Mouse (Mus musculus) liver, adult 2 months (tissue): ENCODE data around the gene Tars. TPM values are rescaled to one million over a fixed set of nuclear protein-coding genes. Genes with fewer than 3 reads are reported as not detected.

Experiments used
- DNase-seq: peaks from one replicate; pipeline ENCODE4 v3.0.0-alpha.2; 2011; ENCODE audit warnings: low read depth, low spot score; ENCODE audit errors: extremely low read depth
- H3K27ac ChIP-seq: fragments of 200-500 bp; replicated peaks from 2 replicates; pipeline ENCODE4 v1.5.1; 2012; ENCODE audit warnings: low read depth, mild to moderate bottlenecking, control low read depth, inconsistent platforms, low read length; ENCODE audit not compliant: insufficient read depth
- H3K27me3 ChIP-seq: fragments of 200-500 bp; 2 replicates; pipeline ENCODE4 v1.6.1; 2012; ENCODE audit warnings: mild to moderate bottlenecking, moderate library complexity, low read length, inconsistent platforms; ENCODE audit not compliant: control insufficient read depth, insufficient read depth
- H3K36me3 ChIP-seq: fragments of 200-500 bp; 2 replicates; pipeline ENCODE4 v1.6.1; 2012; ENCODE audit warnings: low read length, inconsistent platforms; ENCODE audit not compliant: control insufficient read depth, insufficient read depth
- H3K4me1 ChIP-seq: fragments of 200-500 bp; 2 replicates; pipeline ENCODE4 v1.6.1; 2011; ENCODE audit warnings: low read length; ENCODE audit not compliant: control insufficient read depth, insufficient read depth
- H3K4me3 ChIP-seq: fragments of 200-500 bp; 2 replicates; pipeline ENCODE4 v1.5.1; 2011; ENCODE audit warnings: low read depth, mild to moderate bottlenecking, control low read depth, low read length, moderate library complexity; ENCODE audit not compliant: insufficient read depth
- H3K79me2 ChIP-seq: fragments of 200-500 bp; 2 replicates; pipeline ENCODE4 v1.6.1; 2012; ENCODE audit warnings: inconsistent platforms, mild to moderate bottlenecking, low read length, moderate library complexity; ENCODE audit not compliant: control insufficient read depth, insufficient read depth
- H3K9ac ChIP-seq: fragments of 200-500 bp; 2 replicates; pipeline ENCODE4 v1.6.1; 2012; ENCODE audit warnings: low read depth, mild to moderate bottlenecking, control low read depth, inconsistent platforms, low read length
- CTCF ChIP-seq: fragments of 200-500 bp; IDR thresholded peaks from 2 replicates; pipeline ENCODE4 v1.5.1; 2011; ENCODE audit warnings: low read depth, low read length, control low read depth
- POLR2A ChIP-seq: fragments of 200-500 bp; IDR thresholded peaks from 2 replicates; pipeline ENCODE4 v1.6.1; 2011; ENCODE audit warnings: low read length, control low read depth; ENCODE audit not compliant: insufficient read depth; ENCODE audit errors: extremely low read depth
- WGBS: fragments of 180-500 bp; shearing (Covaris S2); methylation state at CpG from one replicate; pipeline ENCODE4 v1.1.7; 2018; 5-methylcytosine and 5-hydroxymethylcytosine counted together
- polyA plus RNA-seq: library from polyadenylated mRNA; depleted of rRNA; stranded (reverse); fragments of >200 nt; gene quantifications from 2 replicates; pipeline ENCODE4 v1.2.3, GENCODE M21; 2012
- total RNA-seq: library from RNA; depleted of rRNA; stranded (reverse); fragments of >200 nt; gene quantifications from 2 replicates; pipeline ENCODE4 v1.2.3, GENCODE M21; 2014

Tars gene
- total and polyA plus RNA-seq, 2 experiments = 40.9 to 49.4 TPM

GRCm38 (mm10) chr15:11411846-11412245 is 12.4 kb upstream of the Tars start:
- 74% methylated on average over 7 of the region's 7 CpGs for WGBS

GRCm38 (mm10) chr15:11408155-11408826 is 8.8 kb upstream of the Tars start:
- no peak overlapping the region for H3K9ac ChIP-seq
- H3K27ac ChIP-seq = no peak overlapping the region
- TF ChIP-seq CTCF (peak; percentile 40; the same call in 1 of the 2 replicates), POLR2A (no peak)
- WGBS = 36% methylated on average over 7 of the region's 7 CpGs
- H3K27me3 ChIP-seq = no peaks in the 10 kb centered on the region
- H3K4me1 ChIP-seq = no peaks in the 10 kb centered on the region; the same call in 1 of the 2 replicates
- H3K4me3 ChIP-seq = no peak overlapping the region
- peak; percentile 38 for DNase-seq
- H3K36me3 ChIP-seq = no peaks in the 10 kb centered on the region
- no peaks in the 10 kb centered on the region for H3K79me2 ChIP-seq

More at GRCm38 (mm10) chr15:11411846-11412245, 12.4 kb upstream of the Tars start:
- H3K9ac ChIP-seq = no peak overlapping the region
- DNase-seq = no peak
- no peaks in the 10 kb centered on the region for H3K27me3 ChIP-seq
- H3K4me1 ChIP-seq = no peaks in the 10 kb centered on the region
- no peak overlapping the region for H3K4me3 ChIP-seq
- H3K36me3 ChIP-seq = no peaks in the 10 kb centered on the region
- TF ChIP-seq CTCF (no peak), POLR2A (no peak)
- no peaks in the 10 kb centered on the region for H3K79me2 ChIP-seq
- H3K27ac ChIP-seq = no peak overlapping the region

GRCm38 (mm10) chr15:11407381-11407780 is 7.9 kb upstream of the Tars start:
- no peaks in the 10 kb centered on the region for H3K27me3 ChIP-seq
- H3K9ac ChIP-seq = no peak overlapping the region
- no peaks in the 10 kb centered on the region for H3K36me3 ChIP-seq
- peak; percentile 76 for DNase-seq
- TF ChIP-seq POLR2A (no peak), CTCF (peak; percentile 64)
- no peaks in the 10 kb centered on the region for H3K79me2 ChIP-seq
- H3K4me1 ChIP-seq = no peaks in the 10 kb centered on the region; the same call in 1 of the 2 replicates
- WGBS = 9% methylated on average over 8 of the region's 8 CpGs
- H3K4me3 ChIP-seq = no peak overlapping the region
- H3K27ac ChIP-seq = no peak overlapping the region

GRCm38 (mm10) chr15:11406769-11407168 is 7.3 kb upstream of the Tars start:
- Histone ChIP-seq H3K79me2 (no peaks in the 10 kb centered on the region), H3K4me1 (no peaks in the 10 kb centered on the region; the same call in 1 of the 2 replicates), H3K27ac (no peak overlapping the region), H3K9ac (no peak overlapping the region), H3K27me3 (no peaks in the 10 kb centered on the region), H3K36me3 (no peaks in the 10 kb centered on the region), H3K4me3 (peak overlapping the region; percentile 39; the same call in 1 of the 2 replicates)
- WGBS = 18% methylated on average over 9 of the region's 9 CpGs
- peak; percentile 61; the same call in 1 of the 2 replicates for TF ChIP-seq CTCF
- no peak for TF ChIP-seq POLR2A
- peak; percentile 59 for DNase-seq

GRCm38 (mm10) chr15:11398676-11399350 is 652 bp downstream of the Tars start:
- 1% methylated on average over 10 of the region's 10 CpGs for WGBS
- H3K4me3 ChIP-seq = peak overlapping the region; percentile 93
- peaks cover 9% of the 10 kb centered on the region for H3K36me3 ChIP-seq
- H3K4me1 ChIP-seq = peaks cover 25% of the 10 kb centered on the region
- TF ChIP-seq CTCF (no peak), POLR2A (no peak)
- peaks cover 19% of the 10 kb centered on the region; the same call in 1 of the 2 replicates for H3K79me2 ChIP-seq
- H3K27me3 ChIP-seq = no peaks in the 10 kb centered on the region
- peak; percentile 98 for DNase-seq
- H3K9ac ChIP-seq = peak overlapping the region; percentile 91
- H3K27ac ChIP-seq = peak overlapping the region; percentile 87
